Mouse (Mus musculus): ENCODE measurements around the gene Cnot6. TPM values are rescaled to one million over a fixed set of nuclear protein-coding genes. Genes with fewer than 3 reads are reported as not detected.
A peak's percentile ranks its signal among the peaks of the same experiment; 100 is the strongest.

The Cnot6 gene
- total RNA-seq (2021) = 10 to 100 TPM; 47.6 to 49.8 TPM
- long read RNA-seq, experiment 1, full-length matches to known transcripts = 27 of 31 reads
- long read RNA-seq, experiment 1, partial matches to known transcripts = 1 of 31 reads
- long read RNA-seq, experiment 1, other reads (novel, unspliced or antisense) = 3 of 31 reads
- long read RNA-seq, experiment 2, full-length matches to known transcripts = 15 of 21 reads
- long read RNA-seq, experiment 2, partial matches to known transcripts = 2 of 21 reads
- long read RNA-seq, experiment 2, other reads (novel, unspliced or antisense) = 4 of 21 reads

GRCm38 (mm10) chr11:49712555-49713335 is at the start of gene Cnot6:
Gene Cnot6 (minus strand): TSS chr11:49712723.
- peak; percentile 96 to 98 for DNase-seq (ENCODE audit: low spot score in 2 of 2)

GRCm38 (mm10) chr11:49761130-49761529 is 48.6 kb upstream of the Cnot6 start:
- no peak for DNase-seq (ENCODE audit: low spot score in 2 of 2)

GRCm38 (mm10) chr11:49758096-49758495 is 45.6 kb upstream of the Cnot6 start:
- DNase-seq (ENCODE audit: low spot score in 2 of 2) = no peak

GRCm38 (mm10) chr11:49754958-49755665 is 42.6 kb upstream of the Cnot6 start:
- no peak for DNase-seq (ENCODE audit: low spot score in 2 of 2)

- DNase-seq (ENCODE audit: low spot score in 2 of 2) = no peak
Observed at GRCm38 (mm10) chr11:49746756-49747155, 34.2 kb upstream of the Cnot6 start.

- peak in 1 of 2 experiments; percentile 12 for DNase-seq (ENCODE audit: low spot score in 2 of 2)
Observed at GRCm38 (mm10) chr11:49745839-49746238, 33.3 kb upstream of the Cnot6 start.

GRCm38 (mm10) chr11:49744981-49745380 is 32.5 kb upstream of the Cnot6 start:
- DNase-seq (ENCODE audit: low spot score in 2 of 2) = no peak

GRCm38 (mm10) chr11:49743634-49744033 is 31.1 kb upstream of the Cnot6 start:
- DNase-seq (ENCODE audit: low spot score in 2 of 2) = no peak

GRCm38 (mm10) chr11:49742248-49742647 is 29.7 kb upstream of the Cnot6 start:
- DNase-seq (ENCODE audit: low spot score in 2 of 2) = no peak

GRCm38 (mm10) chr11:49739776-49740175 is 27.3 kb upstream of the Cnot6 start:
- DNase-seq (ENCODE audit: low spot score in 2 of 2) = no peak

GRCm38 (mm10) chr11:49738659-49739406 is 26.3 kb upstream of the Cnot6 start:
- no peak for DNase-seq (ENCODE audit: low spot score in 2 of 2)

GRCm38 (mm10) chr11:49737625-49738024 is 25.1 kb upstream of the Cnot6 start:
- DNase-seq (ENCODE audit: low spot score in 2 of 2) = peak in 1 of 2 experiments; percentile 36

- no peak for DNase-seq (ENCODE audit: low spot score in 2 of 2)
Observed at GRCm38 (mm10) chr11:49734771-49735170, 22.2 kb upstream of the Cnot6 start.

GRCm38 (mm10) chr11:49730275-49730948 is 17.9 kb upstream of the Cnot6 start:
- DNase-seq (ENCODE audit: low spot score in 2 of 2) = no peak

GRCm38 (mm10) chr11:49727877-49728276 is 15.4 kb upstream of the Cnot6 start:
- peak; percentile 52 to 70 for DNase-seq (ENCODE audit: low spot score in 2 of 2)

GRCm38 (mm10) chr11:49726800-49727199 is 14.3 kb upstream of the Cnot6 start:
- DNase-seq (ENCODE audit: low spot score in 2 of 2) = no peak

GRCm38 (mm10) chr11:49724676-49725075 is 12.2 kb upstream of the Cnot6 start:
- DNase-seq (ENCODE audit: low spot score in 2 of 2) = no peak

GRCm38 (mm10) chr11:49723281-49723680 is 10.8 kb upstream of the Cnot6 start:
- no peak for DNase-seq (ENCODE audit: low spot score in 2 of 2)

GRCm38 (mm10) chr11:49722692-49723091 is 10.2 kb upstream of the Cnot6 start:
- no peak for DNase-seq (ENCODE audit: low spot score in 2 of 2)

- DNase-seq (ENCODE audit: low spot score in 2 of 2) = no peak
Observed at GRCm38 (mm10) chr11:49721358-49721757, 8.8 kb upstream of the Cnot6 start.
